Mouse (Mus musculus): ENCODE results near the gene Tshr. TPM values are rescaled to one million over a fixed set of nuclear protein-coding genes. Genes with fewer than 3 reads are reported as not detected.

The Tshr gene
- total and polyA plus RNA-seq, 2 experiments from 2014 or later, result 1.7 to 2.8 TPM

DNA sequence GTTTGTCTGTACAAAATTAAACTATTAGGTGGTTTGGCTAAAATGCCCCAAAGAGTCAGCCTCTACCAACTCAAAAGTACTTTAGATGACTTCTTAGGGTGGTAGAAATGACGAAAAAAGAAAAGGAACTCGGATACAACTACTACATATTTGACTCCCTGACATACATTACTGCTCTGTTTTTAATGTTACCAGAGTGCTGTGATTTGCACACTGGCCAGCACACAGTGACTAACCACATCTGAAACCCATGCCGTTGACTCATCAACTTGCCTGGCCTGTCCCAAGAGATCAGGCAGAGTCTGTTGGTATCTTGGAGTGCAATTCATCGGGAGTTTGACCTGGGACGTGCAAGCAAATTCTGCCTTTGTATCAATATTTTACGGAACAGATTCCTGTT lies 206.4 kb downstream of the Tshr start:
- H3K36me3 ChIP-seq (ENCODE audit: insufficient read depth), result no peaks in the 10 kb centered on the region
- 22% methylated on average over 6 of the region's 6 CpGs for WGBS
- peak overlapping the region; percentile 92 for H3K4me3 ChIP-seq (ENCODE audit: low read depth, low read length)
- no peaks in the 10 kb centered on the region for H3K9me3 ChIP-seq (ENCODE audit: low read length)
- H3K4me2 ChIP-seq (ENCODE audit: low read depth), result peak overlapping the region; percentile 68
- peak overlapping the region; percentile 100 for H3K27ac ChIP-seq (ENCODE audit: low read depth, low read length)
- H3K4me1 ChIP-seq (ENCODE audit: insufficient read depth), result peaks cover 16% of the 10 kb centered on the region; the same call in 1 of the 2 replicates
- TF ChIP-seq CTCF (IDR thresholded peaks at IDR 0.05; ENCODE audit: low read depth), result no peak
- DNase-seq (no peak), ATAC-seq (no peak)
- peak overlapping the region; percentile 100 for H3K9ac ChIP-seq
- no peaks in the 10 kb centered on the region for H3K27me3 ChIP-seq (ENCODE audit: insufficient read depth, low read length)

DNA sequence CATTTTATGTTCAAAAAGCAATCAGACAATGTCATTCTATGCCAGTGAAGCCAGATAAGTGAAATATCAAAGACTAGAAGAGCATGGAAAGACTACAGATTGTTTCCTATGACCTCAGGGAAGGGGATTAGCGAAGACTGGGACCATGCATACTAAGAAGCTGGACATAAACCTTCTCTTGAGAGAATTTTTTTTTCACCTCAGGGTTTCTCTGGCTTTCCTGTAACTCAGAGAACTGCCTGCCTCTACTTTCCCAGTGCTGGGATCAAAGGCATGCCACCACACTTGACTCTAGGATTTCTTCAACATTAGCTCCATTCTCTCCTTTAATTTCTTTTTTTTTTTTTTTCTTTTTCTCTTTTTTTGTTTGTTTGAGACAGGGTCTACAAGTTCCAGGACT lies 206.8 kb downstream of the Tshr start:
- no peaks in the 10 kb centered on the region for H3K27me3 ChIP-seq (ENCODE audit: insufficient read depth, low read length)
- H3K4me1 ChIP-seq (ENCODE audit: insufficient read depth), result peaks cover 16% of the 10 kb centered on the region; the same call in 1 of the 2 replicates
- no peak overlapping the region for H3K4me3 ChIP-seq (ENCODE audit: low read depth, low read length)
- TF ChIP-seq CTCF (IDR thresholded peaks at IDR 0.05; ENCODE audit: low read depth), result no peak
- WGBS, result 66% methylated on average over 1 of the region's 1 CpGs
- 0 out of 2 replicates have a peak overlapping the region, but pooled peaks have one; percentile 100 for H3K9ac ChIP-seq
- no peaks in the 10 kb centered on the region for H3K36me3 ChIP-seq (ENCODE audit: insufficient read depth)
- H3K27ac ChIP-seq (ENCODE audit: low read depth, low read length), result no peak overlapping the region
- ATAC-seq (no peak), DNase-seq (no peak)
- no peaks in the 10 kb centered on the region for H3K9me3 ChIP-seq (ENCODE audit: low read length)
- peak overlapping the region; percentile 68; the same call in 1 of the 2 replicates for H3K4me2 ChIP-seq (ENCODE audit: low read depth)

DNA sequence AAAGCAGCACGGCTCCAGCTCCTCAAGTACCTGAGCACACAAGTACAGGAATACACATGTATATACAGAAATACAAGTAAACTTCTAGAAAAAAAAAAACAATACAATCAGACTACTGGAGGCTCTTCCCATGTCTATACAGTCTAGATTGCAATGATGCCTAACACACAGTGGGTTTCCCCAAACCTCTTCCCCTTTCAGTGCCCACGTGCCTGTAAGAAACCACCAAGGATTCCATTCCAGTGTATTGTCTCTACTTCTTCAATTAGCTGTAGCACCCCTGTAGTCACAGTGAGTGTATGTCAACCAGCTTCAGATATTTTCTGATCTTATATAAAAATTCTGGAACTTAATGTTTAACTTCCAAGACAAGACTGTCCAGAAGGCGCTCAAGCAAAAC lies 207.8 kb downstream of the Tshr start:
- Histone ChIP-seq H3K36me3 (ENCODE audit: insufficient read depth) (no peaks in the 10 kb centered on the region), H3K4me1 (ENCODE audit: insufficient read depth) (peaks cover 12% of the 10 kb centered on the region; the same call in 1 of the 2 replicates), H3K9ac (no peak overlapping the region), H3K4me3 (ENCODE audit: low read depth, low read length) (no peak overlapping the region), H3K27ac (ENCODE audit: low read depth, low read length) (no peak overlapping the region), H3K9me3 (ENCODE audit: low read length) (no peaks in the 10 kb centered on the region), H3K4me2 (ENCODE audit: low read depth) (no peak overlapping the region), H3K27me3 (ENCODE audit: insufficient read depth, low read length) (no peaks in the 10 kb centered on the region)
- no peak for TF ChIP-seq CTCF (IDR thresholded peaks at IDR 0.05; ENCODE audit: low read depth)
- no peak for DNase-seq
- no peak for ATAC-seq
- WGBS, result 93% methylated on average over 3 of the region's 3 CpGs

Other genes starting within 250 kb of the Tshr start
- 3.2 and 8.4 TPM in 2 replicates for gene Cep128, start 154 bp upstream of the Tshr start, total RNA-seq (2014; rRNA removed)
- 2.3 and 3.0 TPM in 2 replicates for gene Cep128, start 154 bp upstream of the Tshr start, polyA plus RNA-seq (2015; fragmentation: Nextera tagmentation; extraction: Ambion mirVana)
- gene Gtf2a1, start 205.9 kb downstream of the Tshr start, total RNA-seq (2014; rRNA removed), result 23.2 and 33.6 TPM in 2 replicates
- gene Gtf2a1, start 205.9 kb downstream of the Tshr start, polyA plus RNA-seq (2015; fragmentation: Nextera tagmentation; extraction: Ambion mirVana), result 25.2 and 37.3 TPM in 2 replicates

Data from forebrain, postnatal 0 days (tissue).